Mouse (Mus musculus): Measurements from ENCODE around the gene Insm2. TPM values are rescaled to one million over a fixed set of nuclear protein-coding genes. Genes with fewer than 3 reads are reported as not detected.
"Not testable (repeated sequence)": the region's sequence is repeated elsewhere in the genome, so short reads cannot be mapped to it uniquely, and the experiment has no call there.

The Insm2 gene
- polyA plus RNA-seq, 1 experiment from 2014 or later, result 2.3 TPM

DNA sequence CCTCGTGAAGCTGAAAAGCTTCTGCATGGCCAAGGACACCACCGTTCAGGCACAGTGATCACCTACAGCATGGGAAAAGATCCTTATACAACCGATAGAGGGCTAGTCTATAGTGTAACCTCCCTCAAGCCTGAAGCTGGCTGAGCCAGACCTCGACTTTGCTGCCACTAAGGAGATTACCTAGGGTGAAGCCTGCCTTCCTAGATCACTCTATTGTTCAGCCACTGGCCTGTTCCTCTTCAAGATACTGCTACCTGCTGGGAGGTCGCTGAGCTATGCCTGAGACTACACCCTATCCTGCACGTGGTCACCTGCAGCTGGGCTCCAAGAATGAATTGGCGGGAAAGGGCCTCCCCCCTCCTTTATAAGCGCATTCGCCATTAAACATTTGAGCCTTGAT lies 12.3 kb upstream of the Insm2 start:
- not testable (repeated sequence) for H3K36me3 ChIP-seq (ENCODE audit: control insufficient read depth, insufficient read depth, low read length); H3K27ac ChIP-seq (ENCODE audit: low read depth, low read length); H3K4me3 ChIP-seq (ENCODE audit: low read depth, low read length); DNase-seq (ENCODE audit: low spot score); H3K9ac ChIP-seq (ENCODE audit: low read length); H3K9me3 ChIP-seq (replicated peaks; ENCODE audit: control insufficient read depth, low read length); ATAC-seq; H3K4me2 ChIP-seq (ENCODE audit: low read length); H3K27me3 ChIP-seq (replicated peaks; ENCODE audit: control insufficient read depth, insufficient read depth, low read length); H3K4me1 ChIP-seq (ENCODE audit: control insufficient read depth, insufficient read depth, low read length)
- WGBS, result 48% methylated on average over 9 of the region's 9 CpGs

DNA sequence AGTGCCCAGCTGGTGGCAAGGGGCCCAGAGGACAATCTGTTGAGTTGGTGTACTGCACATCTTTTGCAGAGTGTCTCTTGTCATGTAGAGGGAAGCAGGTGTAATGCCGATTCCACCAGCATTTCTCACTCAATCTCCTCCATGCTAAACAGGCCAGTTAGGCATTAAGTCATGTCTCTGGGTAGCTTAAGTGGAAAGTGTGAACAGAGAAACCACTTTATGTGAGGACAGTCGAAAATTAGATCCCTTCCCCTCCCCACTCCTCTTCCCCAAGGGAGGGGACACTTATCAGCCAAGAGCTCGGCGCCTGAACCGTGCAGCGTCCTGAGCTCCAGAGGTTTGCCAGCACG lies 715 bp upstream of the Insm2 start:
- H3K9ac ChIP-seq (ENCODE audit: low read length), result peak overlapping the region; percentile 54
- peaks cover 46% of the 10 kb centered on the region for H3K27me3 ChIP-seq (replicated peaks; ENCODE audit: control insufficient read depth, insufficient read depth, low read length)
- peak overlapping the region; percentile 93 for H3K4me2 ChIP-seq (ENCODE audit: low read length)
- DNase-seq (ENCODE audit: low spot score) (no peak), ATAC-seq (no peak)
- H3K27ac ChIP-seq (ENCODE audit: low read depth, low read length), result no peak overlapping the region
- no peaks in the 10 kb centered on the region; the same call in 1 of the 2 replicates for H3K36me3 ChIP-seq (ENCODE audit: control insufficient read depth, insufficient read depth, low read length)
- peak overlapping the region; percentile 48 for H3K4me3 ChIP-seq (ENCODE audit: low read depth, low read length)
- H3K4me1 ChIP-seq (ENCODE audit: control insufficient read depth, insufficient read depth, low read length), result peaks cover 5% of the 10 kb centered on the region
- WGBS, result 5% methylated on average over 7 of the region's 7 CpGs
- H3K9me3 ChIP-seq (replicated peaks; ENCODE audit: control insufficient read depth, low read length), result no peaks in the 10 kb centered on the region

DNA sequence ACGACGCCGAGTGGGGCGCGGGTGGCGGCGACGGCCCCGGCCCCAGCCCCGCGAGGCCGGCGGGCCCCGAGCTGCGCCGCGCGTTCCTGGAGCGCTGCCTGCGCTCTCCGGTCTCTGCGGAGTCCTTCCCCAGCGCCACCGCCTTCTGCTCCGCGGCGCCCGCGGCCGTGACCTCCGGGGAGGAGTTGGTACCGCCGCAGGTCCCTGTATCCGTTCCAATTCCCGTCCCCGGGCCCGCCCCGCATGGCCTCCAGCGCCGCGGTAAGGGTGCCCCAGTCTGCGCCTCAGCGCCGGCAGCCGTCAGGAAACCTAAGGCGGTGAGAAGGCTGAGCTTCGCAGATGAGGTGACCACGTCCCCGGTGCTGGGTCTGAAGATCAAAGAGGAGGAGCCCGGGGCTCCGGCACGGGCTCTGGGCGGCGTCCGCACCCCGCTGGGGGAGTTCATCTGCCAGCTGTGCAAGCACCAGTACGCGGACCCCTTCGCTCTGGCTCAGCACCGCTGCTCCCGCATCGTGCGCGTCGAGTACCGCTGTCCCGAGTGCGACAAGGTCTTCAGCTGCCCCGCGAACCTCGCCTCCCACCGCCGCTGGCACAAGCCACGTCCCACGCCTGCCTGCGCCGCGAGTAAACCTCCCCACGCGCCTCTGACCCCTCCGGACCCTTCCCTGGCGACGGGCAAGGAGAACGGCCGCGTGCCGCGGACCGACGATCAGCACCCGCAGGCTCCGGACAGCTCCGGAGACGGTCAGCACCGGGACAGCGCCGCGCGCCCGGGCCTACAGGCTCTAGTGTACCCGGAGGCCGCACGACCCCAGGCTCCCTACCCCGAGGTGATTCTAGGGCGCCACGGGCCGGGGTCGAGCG lies 644 bp downstream of the Insm2 start:
- Histone ChIP-seq H3K4me2 (ENCODE audit: low read length) (peak overlapping the region; percentile 93), H3K4me1 (ENCODE audit: control insufficient read depth, insufficient read depth, low read length) (peaks cover 5% of the 10 kb centered on the region), H3K27ac (ENCODE audit: low read depth, low read length) (no peak overlapping the region), H3K36me3 (ENCODE audit: control insufficient read depth, insufficient read depth, low read length) (no peaks in the 10 kb centered on the region; the same call in 1 of the 2 replicates), H3K27me3 (replicated peaks; ENCODE audit: control insufficient read depth, insufficient read depth, low read length) (peaks cover 46% of the 10 kb centered on the region), H3K9ac (ENCODE audit: low read length) (peak overlapping the region; percentile 54), H3K9me3 (replicated peaks; ENCODE audit: control insufficient read depth, low read length) (no peaks in the 10 kb centered on the region), H3K4me3 (ENCODE audit: low read depth, low read length) (peak overlapping the region; percentile 48)
- peak; percentile 33 for DNase-seq (ENCODE audit: low spot score)
- peak; percentile 57 for ATAC-seq
- WGBS, result under 1% methylated on average over 105 of the region's 109 CpGs

DNA sequence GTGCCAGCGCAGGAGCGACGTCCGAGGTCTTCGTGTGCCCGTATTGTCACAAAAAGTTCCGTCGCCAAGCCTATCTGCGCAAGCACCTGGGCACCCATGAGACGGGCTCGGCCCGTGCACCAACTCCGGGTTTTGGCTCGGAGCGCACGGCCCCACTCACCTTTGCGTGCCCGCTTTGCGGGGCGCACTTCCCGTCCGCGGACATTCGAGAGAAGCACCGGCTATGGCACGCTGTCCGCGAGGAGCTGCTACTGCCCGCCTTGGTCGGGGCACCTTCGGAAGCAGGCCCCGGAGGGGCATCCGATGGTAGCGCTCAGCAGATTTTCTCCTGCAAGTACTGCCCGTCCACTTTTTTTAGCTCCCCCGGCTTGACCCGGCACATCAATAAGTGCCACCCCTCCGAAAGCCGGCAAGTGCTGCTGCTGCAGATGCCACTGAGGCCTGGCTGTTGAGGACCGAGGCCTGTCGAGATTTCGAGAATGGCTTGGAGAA lies 1.3 kb downstream of the Insm2 start:
- H3K4me1 ChIP-seq (ENCODE audit: control insufficient read depth, insufficient read depth, low read length), result peaks cover 5% of the 10 kb centered on the region
- peak overlapping the region; percentile 48 for H3K4me3 ChIP-seq (ENCODE audit: low read depth, low read length)
- H3K4me2 ChIP-seq (ENCODE audit: low read length), result peak overlapping the region; percentile 93
- DNase-seq (ENCODE audit: low spot score), result no peak
- no peaks in the 10 kb centered on the region; the same call in 1 of the 2 replicates for H3K36me3 ChIP-seq (ENCODE audit: control insufficient read depth, insufficient read depth, low read length)
- no peak; the same call in 1 of the 2 replicates for ATAC-seq
- no peak overlapping the region for H3K27ac ChIP-seq (ENCODE audit: low read depth, low read length)
- WGBS, result 4% methylated on average over 42 of the region's 42 CpGs
- peaks cover 46% of the 10 kb centered on the region for H3K27me3 ChIP-seq (replicated peaks; ENCODE audit: control insufficient read depth, insufficient read depth, low read length)
- no peak overlapping the region for H3K9ac ChIP-seq (ENCODE audit: low read length)
- H3K9me3 ChIP-seq (replicated peaks; ENCODE audit: control insufficient read depth, low read length), result no peaks in the 10 kb centered on the region

DNA sequence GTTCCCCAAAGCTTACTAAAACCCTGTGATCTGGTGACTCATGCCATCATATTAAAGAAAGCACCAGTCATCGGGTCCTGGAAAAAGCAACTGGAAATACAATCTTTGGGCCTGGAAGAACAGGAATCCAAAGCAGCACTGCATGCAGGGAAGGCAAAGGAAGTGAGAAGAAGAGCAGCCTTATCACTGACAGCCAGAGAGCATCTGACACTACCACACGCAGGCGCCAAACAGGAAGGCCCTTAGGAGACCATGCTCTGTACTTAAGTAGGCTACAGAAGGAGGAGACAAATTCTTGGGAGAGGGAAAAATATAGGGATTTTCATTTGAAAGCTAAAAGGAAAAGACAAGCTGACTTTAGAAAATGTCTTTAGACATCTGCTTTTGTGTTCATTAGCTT lies 5.2 kb downstream of the Insm2 start:
- DNase-seq (ENCODE audit: low spot score), result no peak
- WGBS, result 81% methylated on average over 3 of the region's 3 CpGs
- H3K4me1 ChIP-seq (ENCODE audit: control insufficient read depth, insufficient read depth, low read length), result no peaks in the 10 kb centered on the region; the same call in 1 of the 2 replicates
- no peak overlapping the region for H3K27ac ChIP-seq (ENCODE audit: low read depth, low read length)
- no peak for ATAC-seq
- no peaks in the 10 kb centered on the region; the same call in 1 of the 2 replicates for H3K36me3 ChIP-seq (ENCODE audit: control insufficient read depth, insufficient read depth, low read length)
- H3K27me3 ChIP-seq (replicated peaks; ENCODE audit: control insufficient read depth, insufficient read depth, low read length), result peaks cover 20% of the 10 kb centered on the region
- no peak overlapping the region for H3K4me2 ChIP-seq (ENCODE audit: low read length)
- no peak overlapping the region for H3K4me3 ChIP-seq (ENCODE audit: low read depth, low read length)
- no peaks in the 10 kb centered on the region for H3K9me3 ChIP-seq (replicated peaks; ENCODE audit: control insufficient read depth, low read length)
- H3K9ac ChIP-seq (ENCODE audit: low read length), result no peak overlapping the region

DNA sequence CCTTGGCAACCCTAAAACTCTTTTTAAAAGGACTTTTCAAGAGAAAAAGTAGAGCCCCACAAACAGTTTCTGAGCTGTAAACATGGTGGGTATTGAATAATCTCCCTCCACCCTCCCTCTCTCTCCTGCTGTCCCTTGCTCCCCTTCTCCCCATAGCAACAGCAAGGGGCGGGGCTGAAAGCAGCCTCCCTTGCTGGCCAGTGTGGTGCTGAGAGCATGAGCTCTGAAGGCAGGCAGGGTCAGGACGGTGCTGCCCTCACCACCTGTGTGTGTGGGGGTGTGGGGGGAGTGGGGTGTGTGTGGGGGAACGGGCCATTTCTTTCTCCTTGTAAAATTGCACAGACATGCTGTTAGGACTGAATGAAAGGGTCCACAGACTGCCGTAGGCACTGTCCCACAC lies 8.7 kb downstream of the Insm2 start:
- no peaks in the 10 kb centered on the region for H3K4me1 ChIP-seq (ENCODE audit: control insufficient read depth, insufficient read depth, low read length)
- no peak overlapping the region for H3K27ac ChIP-seq (ENCODE audit: low read depth, low read length)
- H3K4me2 ChIP-seq (ENCODE audit: low read length), result no peak overlapping the region
- DNase-seq (ENCODE audit: low spot score) (no peak), ATAC-seq (no peak; the same call in 1 of the 2 replicates)
- no peak overlapping the region for H3K4me3 ChIP-seq (ENCODE audit: low read depth, low read length)
- no peak overlapping the region for H3K9ac ChIP-seq (ENCODE audit: low read length)
- H3K27me3 ChIP-seq (replicated peaks; ENCODE audit: control insufficient read depth, insufficient read depth, low read length), result no peaks in the 10 kb centered on the region
- 15% methylated on average over 4 of the region's 4 CpGs for WGBS
- no peaks in the 10 kb centered on the region for H3K9me3 ChIP-seq (replicated peaks; ENCODE audit: control insufficient read depth, low read length)
- H3K36me3 ChIP-seq (ENCODE audit: control insufficient read depth, insufficient read depth, low read length), result no peaks in the 10 kb centered on the region; the same call in 1 of the 2 replicates

DNA sequence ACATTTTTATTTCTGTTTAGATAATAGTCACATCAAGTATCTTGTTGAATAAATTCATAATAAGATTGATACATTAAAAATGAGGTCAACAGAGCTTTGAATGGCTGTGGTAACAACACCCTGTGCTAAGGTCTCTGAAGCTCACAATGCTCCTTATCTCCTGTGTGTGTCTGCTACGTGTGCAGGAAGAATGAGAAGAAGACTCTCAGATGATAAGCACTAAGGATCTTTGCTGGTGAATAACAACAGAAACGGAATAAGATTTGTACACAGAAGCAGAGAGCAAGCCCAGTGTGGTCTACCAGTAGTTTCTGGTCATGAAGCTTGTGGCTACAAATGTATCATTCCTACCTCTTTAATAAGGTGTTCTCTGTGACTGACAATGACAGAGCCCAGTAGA lies 11.6 kb downstream of the Insm2 start:
- H3K4me1 ChIP-seq (ENCODE audit: control insufficient read depth, insufficient read depth, low read length), result no peaks in the 10 kb centered on the region
- no peaks in the 10 kb centered on the region for H3K36me3 ChIP-seq (ENCODE audit: control insufficient read depth, insufficient read depth, low read length)
- H3K9me3 ChIP-seq (replicated peaks; ENCODE audit: control insufficient read depth, low read length), result no peaks in the 10 kb centered on the region
- no peak for ATAC-seq
- no peak overlapping the region for H3K4me2 ChIP-seq (ENCODE audit: low read length)
- H3K4me3 ChIP-seq (ENCODE audit: low read depth, low read length), result no peak overlapping the region
- H3K27me3 ChIP-seq (replicated peaks; ENCODE audit: control insufficient read depth, insufficient read depth, low read length), result no peaks in the 10 kb centered on the region
- DNase-seq (ENCODE audit: low spot score), result no peak
- H3K27ac ChIP-seq (ENCODE audit: low read depth, low read length), result no peak overlapping the region
- H3K9ac ChIP-seq (ENCODE audit: low read length), result no peak overlapping the region
- WGBS, result 80% methylated on average over 2 of the region's 2 CpGs

DNA sequence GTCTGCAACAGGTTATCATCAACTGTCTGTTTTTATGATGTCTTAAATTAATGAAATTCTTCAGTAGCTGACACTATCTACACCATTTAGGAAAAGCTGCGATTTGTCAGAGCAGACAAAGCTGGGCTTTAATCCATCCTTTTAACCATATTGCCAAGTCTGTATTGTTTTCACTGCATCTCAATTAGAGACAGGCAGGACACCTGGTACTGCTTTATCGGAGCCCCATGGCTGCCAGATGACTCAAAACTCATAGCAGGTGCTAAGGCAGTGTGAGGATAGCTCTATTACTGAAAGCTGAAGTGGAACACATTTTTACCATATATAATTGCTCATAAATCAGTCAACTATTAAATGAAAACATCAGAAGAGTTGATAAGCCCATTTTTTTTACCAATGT lies 21.1 kb downstream of the Insm2 start:
- Histone ChIP-seq H3K4me1 (ENCODE audit: control insufficient read depth, insufficient read depth, low read length) (peaks cover 7% of the 10 kb centered on the region), H3K4me2 (ENCODE audit: low read length) (no peak overlapping the region), H3K9ac (ENCODE audit: low read length) (no peak overlapping the region), H3K27me3 (replicated peaks; ENCODE audit: control insufficient read depth, insufficient read depth, low read length) (no peaks in the 10 kb centered on the region), H3K9me3 (replicated peaks; ENCODE audit: control insufficient read depth, low read length) (no peaks in the 10 kb centered on the region), H3K4me3 (ENCODE audit: low read depth, low read length) (no peak overlapping the region), H3K27ac (ENCODE audit: low read depth, low read length) (no peak overlapping the region), H3K36me3 (ENCODE audit: control insufficient read depth, insufficient read depth, low read length) (no peaks in the 10 kb centered on the region)
- ATAC-seq (peak; percentile 49; the same call in 1 of the 2 replicates), DNase-seq (ENCODE audit: low spot score) (peak; percentile 59)
- WGBS, result 17% methylated on average over 2 of the region's 2 CpGs

DNA sequence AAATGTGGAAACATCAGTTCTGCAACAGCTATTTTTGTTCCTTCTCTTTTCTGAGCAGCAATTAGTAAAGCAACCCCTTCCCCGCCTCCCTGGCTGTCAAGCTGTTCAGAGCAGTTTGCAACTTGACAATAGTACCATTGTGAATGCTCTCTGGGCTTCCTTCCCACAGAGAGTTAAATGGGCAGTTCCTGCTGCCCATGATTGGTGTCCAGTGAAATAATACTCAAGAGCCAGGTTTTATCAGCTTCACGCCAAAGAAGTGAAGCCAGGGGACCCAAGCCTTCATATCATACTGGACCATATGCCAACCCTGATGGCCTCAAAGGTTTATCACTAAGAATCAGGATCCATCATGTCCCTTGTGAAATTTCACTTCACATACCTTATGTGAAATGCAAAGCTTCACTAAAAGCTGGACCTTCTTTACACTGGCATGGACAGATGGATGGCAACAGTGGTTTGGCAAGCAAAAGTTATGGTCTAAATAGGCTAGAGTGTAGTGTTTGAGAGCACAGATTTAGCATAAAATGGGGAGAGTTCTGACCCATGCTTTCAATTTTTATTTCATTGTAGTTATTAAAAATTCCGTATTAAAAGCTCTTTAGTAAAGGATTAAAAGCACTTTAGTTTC lies 23.5 kb downstream of the Insm2 start:
- 11% methylated on average over 3 of the region's 3 CpGs for WGBS
- peak; percentile 90 for ATAC-seq
- Histone ChIP-seq H3K4me3 (ENCODE audit: low read depth, low read length) (no peak overlapping the region), H3K9me3 (replicated peaks; ENCODE audit: control insufficient read depth, low read length) (no peaks in the 10 kb centered on the region), H3K36me3 (ENCODE audit: control insufficient read depth, insufficient read depth, low read length) (no peaks in the 10 kb centered on the region), H3K27ac (ENCODE audit: low read depth, low read length) (no peak overlapping the region), H3K4me2 (ENCODE audit: low read length) (no peak overlapping the region), H3K4me1 (ENCODE audit: control insufficient read depth, insufficient read depth, low read length) (peaks cover 7% of the 10 kb centered on the region), H3K27me3 (replicated peaks; ENCODE audit: control insufficient read depth, insufficient read depth, low read length) (no peaks in the 10 kb centered on the region), H3K9ac (ENCODE audit: low read length) (no peak overlapping the region)
- DNase-seq (ENCODE audit: low spot score), result peak; percentile 86

Data from forebrain, embryonic 14.5 days (tissue).